Mouse (Mus musculus) hindbrain, embryonic 13.5 days (tissue): ENCODE results near the gene Six3. TPM values are rescaled to one million over a fixed set of nuclear protein-coding genes. Genes with fewer than 3 reads are reported as not detected.

ENCODE experiments used
- ATAC-seq: fragments of 200-750 bp; cut with Nextera tagmentation; 2 replicates; pipeline ENCODE4 v1.8.0; 2017; ENCODE audit warnings: moderate TSS enrichment; ENCODE audit not compliant: low FRiP score
- H3K27ac ChIP-seq: fragments of 300-500 bp; sonication (generic); 2 replicates; pipeline ENCODE4 v1.5.1; 2015; ENCODE audit warnings: inconsistent platforms, mild to moderate bottlenecking, moderate library complexity
- H3K27me3 ChIP-seq: fragments of 300-500 bp; sonication (generic); 2 replicates; pipeline ENCODE4 v1.6.1; 2015; ENCODE audit warnings: mild to moderate bottlenecking, inconsistent platforms
- H3K36me3 ChIP-seq: fragments of 300-500 bp; sonication (generic); 2 replicates; pipeline ENCODE4 v1.6.1; 2015; ENCODE audit warnings: mild to moderate bottlenecking, inconsistent platforms
- H3K4me1 ChIP-seq: fragments of 300-500 bp; sonication (generic); replicated peaks from 2 replicates; pipeline ENCODE4 v1.6.1; 2015; ENCODE audit warnings: inconsistent platforms
- H3K4me2 ChIP-seq: fragments of 300-500 bp; sonication (generic); 2 replicates; pipeline ENCODE4 v1.6.1; 2015; ENCODE audit warnings: inconsistent platforms, mild to moderate bottlenecking, moderate library complexity
- H3K4me3 ChIP-seq: fragments of 300-500 bp; sonication (generic); 2 replicates; pipeline ENCODE4 v1.5.1; 2015; ENCODE audit warnings: mild to moderate bottlenecking, inconsistent platforms
- H3K9ac ChIP-seq: fragments of 300-500 bp; sonication (generic); 2 replicates; pipeline ENCODE4 v1.6.1; 2015; ENCODE audit warnings: mild to moderate bottlenecking, inconsistent platforms
- H3K9me3 ChIP-seq: fragments of 300-500 bp; sonication (generic); 2 replicates; pipeline ENCODE4 v1.6.1; 2016; ENCODE audit warnings: inconsistent platforms
- WGBS: fragments of 180-500 bp; shearing (Covaris S2); methylation state at CpG from one replicate; pipeline ENCODE4 v1.1.7; 2015; 5-methylcytosine and 5-hydroxymethylcytosine counted together
- polyA plus RNA-seq: library from polyadenylated mRNA; unstranded; fragments of >200 nt; fragmentation: Nextera tagmentation; extraction: Ambion mirVana; gene quantifications from 2 replicates; pipeline ENCODE4 v1.2.1, GENCODE M21; 2015

Gene Six3
- polyA plus RNA-seq, 1 experiment from 2014 or later, result 0.97 TPM

DNA sequence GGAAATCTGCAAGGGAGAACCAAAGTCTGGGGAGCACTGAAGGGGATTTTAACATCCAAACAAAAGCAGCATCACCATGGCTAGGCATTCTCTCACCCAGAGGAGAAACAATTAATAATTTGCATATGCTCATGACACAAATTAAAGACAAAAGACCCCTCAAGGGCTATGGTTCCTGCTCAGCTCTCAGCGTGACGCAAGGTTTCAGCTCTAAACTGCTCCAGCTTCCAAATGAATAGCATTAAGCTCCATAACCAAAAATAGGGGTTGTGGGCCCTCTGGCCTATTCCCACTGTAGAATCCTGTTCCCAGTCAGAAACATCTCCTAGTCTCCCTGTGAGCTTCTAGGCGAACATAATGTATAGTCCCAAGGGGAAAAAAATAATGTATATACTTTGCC is 6.9 kb upstream of the Six3 start:
- Histone ChIP-seq H3K4me2 (no peak overlapping the region), H3K4me1 (peaks cover 8% of the 10 kb centered on the region), H3K36me3 (no peaks in the 10 kb centered on the region), H3K27me3 (peaks cover 88% of the 10 kb centered on the region), H3K27ac (no peak overlapping the region), H3K4me3 (no peak overlapping the region), H3K9ac (no peak overlapping the region), H3K9me3 (no peaks in the 10 kb centered on the region)
- 2% methylated on average over 3 of the region's 3 CpGs for WGBS
- no peak for ATAC-seq

DNA sequence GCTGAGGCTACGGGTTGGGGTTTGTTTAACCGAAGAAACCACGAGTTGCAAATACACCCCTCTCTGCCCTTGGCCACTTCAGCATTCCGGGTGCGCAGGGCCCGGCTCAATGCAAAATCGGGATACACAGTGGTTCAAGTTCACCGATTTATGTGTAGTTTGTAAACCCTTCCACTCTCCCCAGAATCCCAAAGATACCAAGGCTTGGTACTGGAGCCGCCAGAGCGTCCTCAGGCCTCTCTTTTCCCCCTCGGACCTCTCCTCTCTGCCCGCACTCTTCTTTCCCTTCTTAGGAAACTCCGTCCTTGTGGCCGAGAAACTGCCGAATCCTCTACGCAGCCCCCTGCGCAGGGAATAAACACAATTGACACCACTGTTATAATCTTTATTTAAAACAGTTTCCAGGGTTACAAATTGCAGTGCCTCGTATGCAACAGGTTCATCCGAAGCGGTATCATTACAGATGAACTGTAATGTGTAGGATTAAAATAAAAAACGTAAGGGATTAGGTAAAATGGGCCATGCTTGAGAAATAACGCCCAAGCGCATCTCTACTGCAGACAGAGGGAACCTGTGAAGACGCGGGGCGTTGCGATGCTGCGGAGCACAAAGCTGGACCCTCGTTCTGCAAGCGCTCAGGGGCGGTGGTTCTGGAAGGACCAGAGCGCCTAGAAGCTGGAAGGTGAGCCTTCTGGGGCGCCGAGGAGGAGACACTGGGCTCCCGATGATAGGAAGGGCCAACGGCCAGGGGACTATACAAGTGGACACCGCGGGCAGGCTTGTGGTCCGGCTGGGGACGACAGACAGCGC is 5.6 kb upstream of the Six3 start:
- H3K4me2 ChIP-seq, result no peak overlapping the region
- H3K36me3 ChIP-seq, result no peaks in the 10 kb centered on the region
- H3K4me3 ChIP-seq, result no peak overlapping the region
- no peak overlapping the region for H3K27ac ChIP-seq
- ATAC-seq, result no peak
- peaks cover 8% of the 10 kb centered on the region for H3K4me1 ChIP-seq
- H3K27me3 ChIP-seq, result peaks cover 89% of the 10 kb centered on the region
- no peak overlapping the region for H3K9ac ChIP-seq
- WGBS, result 1% methylated on average over 41 of the region's 41 CpGs
- no peaks in the 10 kb centered on the region for H3K9me3 ChIP-seq

DNA sequence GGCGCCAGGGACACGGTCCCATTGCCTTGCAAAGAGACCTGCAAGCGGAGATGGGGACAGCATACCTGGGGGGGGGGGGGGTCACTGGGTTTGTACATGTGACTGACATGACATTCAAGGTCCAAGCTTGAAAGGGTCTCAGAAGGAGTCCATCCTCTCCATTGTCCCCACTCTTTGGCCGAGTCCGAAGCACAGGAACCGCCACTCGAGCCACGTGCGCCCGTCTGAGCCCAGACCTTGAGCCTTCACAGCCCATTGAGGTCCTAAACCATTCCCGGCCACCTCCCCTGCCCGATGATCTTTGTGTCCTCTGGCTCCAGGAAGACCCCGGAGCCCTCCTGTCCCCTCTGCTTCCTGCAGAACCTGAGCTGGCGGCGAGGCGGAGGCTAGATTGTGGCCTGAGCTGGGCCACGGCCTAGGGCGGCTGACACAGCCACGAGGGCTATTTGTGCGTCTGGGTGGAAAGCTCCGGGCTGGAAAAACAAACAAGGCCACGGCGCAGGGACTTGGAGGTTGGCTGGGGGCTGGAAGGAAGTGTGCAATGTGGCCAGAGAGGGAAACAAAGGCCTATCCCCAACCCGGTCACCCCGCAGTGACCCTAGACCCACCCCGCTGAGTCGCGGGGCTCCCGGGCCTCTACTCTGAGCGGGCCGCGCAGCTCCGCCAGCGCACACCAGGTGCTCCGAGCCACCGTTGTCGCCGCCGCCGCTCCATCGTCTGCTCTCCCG is 4.9 kb upstream of the Six3 start:
- Histone ChIP-seq H3K27me3 (peaks cover 89% of the 10 kb centered on the region), H3K4me2 (0 out of 2 replicates have a peak overlapping the region, but pooled peaks have one; percentile 18), H3K27ac (no peak overlapping the region), H3K36me3 (no peaks in the 10 kb centered on the region), H3K9me3 (no peaks in the 10 kb centered on the region), H3K4me3 (no peak overlapping the region; the same call in 1 of the 2 replicates), H3K4me1 (peaks cover 8% of the 10 kb centered on the region), H3K9ac (no peak overlapping the region)
- no peak for ATAC-seq
- under 1% methylated on average over 42 of the region's 42 CpGs for whole genome bisulfite sequencing

DNA sequence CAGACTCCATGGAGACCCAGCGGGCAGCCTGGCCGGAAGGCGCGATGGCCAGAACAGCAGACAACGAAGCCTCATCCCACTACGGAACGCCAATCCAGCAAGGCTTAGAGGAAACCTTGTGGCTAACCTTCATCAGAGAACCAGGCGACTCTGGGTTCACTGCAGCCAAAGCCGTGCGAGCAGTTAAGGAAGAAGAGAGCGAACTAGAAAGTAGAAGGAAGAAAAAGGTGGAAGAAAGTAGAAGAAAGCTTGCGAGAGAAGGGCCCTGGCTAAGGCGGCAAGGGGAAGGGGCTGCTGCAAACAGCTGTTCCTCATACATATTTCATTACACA is 4.3 kb upstream of the Six3 start:
- H3K4me1 ChIP-seq, result peaks cover 8% of the 10 kb centered on the region
- peaks cover 92% of the 10 kb centered on the region for H3K27me3 ChIP-seq
- no peaks in the 10 kb centered on the region for H3K36me3 ChIP-seq
- H3K4me3 ChIP-seq, result no peak overlapping the region; the same call in 1 of the 2 replicates
- H3K4me2 ChIP-seq, result 0 out of 2 replicates have a peak overlapping the region, but pooled peaks have one; percentile 18
- H3K9me3 ChIP-seq, result no peaks in the 10 kb centered on the region
- WGBS, result 0% methylated on average over 13 of the region's 13 CpGs
- no peak overlapping the region for H3K9ac ChIP-seq
- no peak for ATAC-seq
- no peak overlapping the region for H3K27ac ChIP-seq

DNA sequence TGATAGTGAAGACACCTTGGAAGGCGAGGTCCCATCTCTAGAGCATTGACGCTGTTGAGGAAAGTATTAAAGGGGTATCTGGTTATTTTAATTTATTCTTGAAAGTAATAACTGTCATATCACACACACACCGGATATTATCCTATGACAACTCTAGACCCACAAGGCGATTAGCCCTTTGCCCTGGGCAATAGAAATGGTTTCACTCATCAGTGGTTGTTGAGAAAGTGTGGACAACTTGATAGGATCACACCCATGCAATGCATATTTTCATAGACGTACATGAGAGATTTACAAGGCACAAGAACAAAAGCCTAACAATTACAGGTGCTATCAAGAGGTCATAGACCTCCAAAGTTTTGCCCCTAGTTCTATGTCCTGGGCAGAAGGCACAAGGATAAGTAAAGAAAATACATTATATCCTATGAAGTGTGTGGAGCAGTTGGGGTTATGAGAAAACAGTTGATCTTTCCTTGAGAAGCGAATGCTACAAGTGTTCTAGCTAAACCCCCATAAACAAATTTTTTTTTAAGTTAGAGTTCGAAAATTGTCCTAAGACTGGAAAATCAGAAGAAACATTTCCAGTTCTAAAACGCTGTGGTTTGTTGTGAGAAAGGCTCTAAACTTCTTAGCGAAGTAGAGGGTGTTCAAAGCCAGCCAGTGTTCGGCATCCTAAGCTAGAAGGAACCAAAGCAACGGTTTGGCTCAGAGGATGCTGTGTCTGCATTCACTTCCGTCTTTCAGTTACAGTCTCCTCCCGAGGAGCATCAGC is 3.6 kb upstream of the Six3 start:
- ATAC-seq, result no peak
- Histone ChIP-seq H3K36me3 (no peaks in the 10 kb centered on the region), H3K4me3 (no peak overlapping the region), H3K9ac (no peak overlapping the region), H3K9me3 (no peaks in the 10 kb centered on the region), H3K27me3 (peaks cover 93% of the 10 kb centered on the region), H3K4me1 (peaks cover 8% of the 10 kb centered on the region), H3K27ac (no peak overlapping the region), H3K4me2 (no peak overlapping the region)
- WGBS, result 3% methylated on average over 13 of the region's 13 CpGs

DNA sequence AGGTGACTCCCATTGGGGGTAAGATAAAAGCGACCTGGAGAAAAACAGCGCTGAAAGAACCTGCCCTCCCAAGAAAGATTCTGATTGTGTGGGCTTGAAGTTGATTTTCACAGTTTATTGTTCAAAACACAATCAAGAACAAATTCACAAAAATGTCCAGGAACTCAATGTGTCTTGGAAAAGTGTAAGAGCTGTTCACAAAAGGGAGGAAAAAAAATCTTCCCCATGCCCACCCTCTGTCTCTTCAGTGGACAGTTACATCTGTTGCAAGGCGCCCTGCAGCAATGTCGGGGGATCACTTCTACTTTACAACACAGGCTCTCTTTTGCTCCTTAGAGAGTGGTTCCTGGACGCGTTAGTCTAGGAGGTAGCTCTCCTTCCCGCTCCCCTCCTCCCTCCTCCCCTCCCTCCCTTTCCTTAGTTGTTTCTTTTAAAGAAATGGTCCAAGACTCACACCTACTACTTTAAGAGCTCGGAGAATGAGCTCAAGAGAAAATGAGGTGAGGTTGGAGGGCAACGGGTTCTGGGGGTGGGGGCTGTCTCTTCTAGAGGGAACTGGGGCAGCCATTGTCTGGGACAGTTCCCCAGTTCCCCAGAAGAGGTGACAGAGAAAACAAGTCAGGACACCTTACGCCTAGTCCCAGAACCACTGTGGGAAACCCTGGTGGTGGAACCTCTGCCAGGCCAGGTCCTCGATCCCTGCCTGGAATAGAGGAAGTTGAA is 2.9 kb upstream of the Six3 start:
- Histone ChIP-seq H3K4me2 (no peak overlapping the region), H3K9ac (no peak overlapping the region), H3K9me3 (no peaks in the 10 kb centered on the region), H3K27me3 (peaks cover 93% of the 10 kb centered on the region), H3K27ac (no peak overlapping the region), H3K4me1 (peaks cover 8% of the 10 kb centered on the region), H3K36me3 (no peaks in the 10 kb centered on the region), H3K4me3 (no peak overlapping the region)
- ATAC-seq, result no peak
- WGBS, result 2% methylated on average over 11 of the region's 11 CpGs

DNA sequence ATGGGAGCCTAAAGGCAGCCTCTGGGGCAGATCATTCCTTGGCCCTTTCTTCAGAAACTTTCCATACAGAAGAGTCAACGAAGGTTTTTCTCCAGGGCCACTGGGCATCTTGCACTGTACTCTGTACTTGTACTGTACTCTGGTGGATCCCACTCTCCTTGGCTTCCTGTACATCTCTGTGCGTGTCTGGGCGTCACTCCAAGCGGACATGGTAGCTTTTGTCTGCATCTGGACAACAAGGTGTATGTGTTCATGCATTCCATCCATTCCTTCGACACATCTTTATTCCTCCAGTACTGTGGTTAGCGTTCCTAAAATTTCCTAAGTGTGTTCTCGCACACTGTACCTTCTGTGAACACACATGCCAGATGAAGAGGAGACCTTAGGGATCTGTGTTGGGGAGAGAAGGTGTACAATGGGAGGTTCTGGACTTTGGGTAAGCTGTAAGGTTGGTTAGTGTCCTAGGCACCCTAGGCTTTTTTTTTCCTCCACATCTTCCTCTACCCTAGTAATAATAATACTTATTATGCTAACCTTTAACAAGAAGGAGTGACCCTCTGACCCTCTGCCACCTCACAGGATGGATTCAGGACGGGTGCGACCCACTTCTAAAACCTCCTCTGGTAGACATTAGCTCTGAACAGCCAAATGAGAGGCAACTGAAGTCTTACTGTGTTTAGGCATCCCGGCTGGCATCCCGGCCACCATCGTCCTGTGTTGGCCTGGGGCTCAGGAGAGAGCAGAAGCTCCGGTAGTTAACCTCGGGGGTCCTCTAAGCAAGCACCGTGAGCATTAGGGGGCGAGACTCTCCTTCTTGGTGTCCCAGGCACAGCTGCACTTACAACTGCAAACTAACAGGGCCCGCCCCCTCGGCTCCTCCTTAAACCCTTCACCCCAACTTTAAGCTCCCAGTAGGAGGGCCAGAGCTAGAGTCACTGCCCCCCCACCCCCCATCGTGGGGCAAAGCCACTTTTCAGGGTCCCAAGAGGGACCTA is 1.6 kb upstream of the Six3 start:
- Histone ChIP-seq H3K4me2 (no peak overlapping the region), H3K4me3 (no peak overlapping the region), H3K4me1 (peaks cover 8% of the 10 kb centered on the region), H3K27ac (no peak overlapping the region), H3K27me3 (peaks cover 95% of the 10 kb centered on the region), H3K36me3 (no peaks in the 10 kb centered on the region), H3K9ac (no peak overlapping the region), H3K9me3 (no peaks in the 10 kb centered on the region)
- WGBS, result 4% methylated on average over 19 of the region's 19 CpGs
- ATAC-seq, result no peak

DNA sequence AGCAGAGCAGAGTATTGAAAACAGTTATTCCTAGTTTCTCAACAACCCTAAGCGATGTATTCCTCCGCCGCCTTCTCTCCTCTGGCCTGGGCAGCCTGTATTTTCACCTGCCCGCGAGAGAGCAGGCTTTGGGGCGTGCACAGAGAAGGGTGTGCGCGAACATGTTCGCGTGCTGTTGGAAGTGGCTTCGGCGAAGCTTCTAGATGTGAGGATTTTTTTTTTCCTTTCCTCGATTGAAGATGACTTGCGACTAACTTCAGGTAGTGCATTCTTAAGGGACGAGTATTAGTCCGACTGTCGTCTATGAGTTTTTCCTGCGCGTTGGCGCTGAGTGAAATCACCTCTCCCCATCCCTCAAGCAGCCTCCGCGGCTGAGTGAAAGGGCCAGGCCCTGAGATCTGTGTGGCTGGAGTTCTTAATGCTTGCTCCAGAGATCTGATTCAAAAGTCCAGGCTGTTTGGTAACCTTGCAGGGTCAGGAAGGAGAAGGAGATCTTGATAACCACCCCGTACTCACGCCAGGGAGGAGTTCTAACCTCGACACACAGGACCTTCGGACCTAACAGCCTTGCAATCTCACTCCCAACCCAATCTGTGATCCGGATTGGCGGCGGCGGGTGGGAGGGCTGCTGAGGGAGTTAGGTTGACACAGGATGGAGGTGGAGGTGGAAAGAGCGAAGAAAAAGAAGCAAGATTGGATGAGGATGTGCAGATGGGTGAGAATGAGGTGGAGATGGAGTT is 712 bp upstream of the Six3 start:
- Histone ChIP-seq H3K9me3 (no peaks in the 10 kb centered on the region), H3K27ac (no peak overlapping the region), H3K27me3 (peaks cover 100% of the 10 kb centered on the region), H3K36me3 (no peaks in the 10 kb centered on the region), H3K9ac (no peak overlapping the region), H3K4me2 (no peak overlapping the region), H3K4me3 (no peak overlapping the region), H3K4me1 (peaks cover 8% of the 10 kb centered on the region)
- no peak for ATAC-seq
- whole genome bisulfite sequencing, result 1% methylated on average over 31 of the region's 31 CpGs

DNA sequence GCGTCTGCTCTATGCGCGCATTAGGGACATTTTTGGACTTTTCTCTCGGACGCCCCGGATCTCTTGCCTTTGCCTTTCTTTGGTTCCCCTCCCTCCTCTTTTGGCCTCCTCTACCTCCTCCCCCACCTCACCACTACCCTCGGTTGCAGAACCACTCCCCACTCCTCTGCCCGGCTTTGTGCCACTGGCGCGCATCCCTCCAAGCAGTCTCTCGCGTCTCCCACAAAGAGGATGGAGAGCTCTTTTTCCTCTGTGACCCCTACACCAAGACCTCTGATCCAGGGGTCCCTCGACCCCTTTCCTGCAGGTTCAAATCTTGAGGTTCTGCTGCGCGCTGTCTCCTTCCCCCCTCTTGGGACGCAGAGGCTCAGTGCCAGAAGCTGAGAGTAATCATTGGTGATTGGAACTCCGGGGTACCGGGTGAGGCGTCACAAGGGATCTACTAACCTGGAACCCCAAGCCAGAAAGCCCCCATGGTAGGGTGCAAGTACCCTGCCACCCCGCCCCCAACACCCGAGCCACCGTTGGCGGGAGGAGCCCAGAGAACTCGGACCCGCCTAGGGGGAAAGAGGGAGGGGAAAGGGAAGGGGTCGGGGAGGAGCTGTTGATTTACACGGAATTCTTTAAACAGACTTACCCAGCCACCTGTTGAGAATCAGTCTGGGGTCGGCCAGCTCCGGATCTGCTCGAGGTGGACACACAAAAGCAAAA is 758 bp downstream of the Six3 start:
- H3K4me1 ChIP-seq, result no peaks in the 10 kb centered on the region
- WGBS, result under 1% methylated on average over 26 of the region's 30 CpGs
- H3K4me3 ChIP-seq, result no peak overlapping the region
- H3K9me3 ChIP-seq, result no peaks in the 10 kb centered on the region
- no peak for ATAC-seq
- H3K9ac ChIP-seq, result no peak overlapping the region
- H3K27ac ChIP-seq, result no peak overlapping the region
- H3K4me2 ChIP-seq, result no peak overlapping the region
- peaks cover 100% of the 10 kb centered on the region for H3K27me3 ChIP-seq
- H3K36me3 ChIP-seq, result no peaks in the 10 kb centered on the region

DNA sequence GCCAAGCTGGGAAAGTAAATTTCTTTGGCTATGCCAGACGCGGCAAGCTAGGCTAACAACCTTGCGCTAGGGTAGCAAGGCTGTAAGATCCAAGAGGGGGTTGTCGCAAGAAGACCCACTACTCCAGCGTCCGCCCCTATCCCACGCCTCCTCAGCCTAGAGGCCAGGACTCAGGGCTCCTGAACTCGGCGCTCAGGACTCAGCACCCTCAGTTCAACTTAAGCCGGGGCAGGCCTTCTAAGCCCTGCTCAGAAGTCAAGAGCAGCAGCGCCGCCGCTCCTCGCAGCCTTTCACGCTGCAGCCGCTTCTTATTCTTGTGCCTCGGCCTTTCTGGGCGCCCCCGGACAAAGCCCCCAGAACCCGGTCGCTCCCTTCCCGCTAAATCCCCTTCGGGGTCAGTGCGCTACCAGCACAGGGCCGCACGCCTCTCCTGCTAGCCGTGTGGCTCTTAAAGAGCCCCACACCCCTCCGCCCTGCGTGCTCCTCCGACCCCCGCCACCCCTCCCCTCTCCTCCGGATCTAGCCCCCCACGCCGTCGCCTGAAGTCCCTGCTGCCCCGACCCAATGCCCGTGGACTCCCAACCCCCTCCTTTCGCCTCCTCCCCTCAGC is 1.4 kb downstream of the Six3 start:
- H3K9me3 ChIP-seq, result no peaks in the 10 kb centered on the region
- H3K27ac ChIP-seq, result no peak overlapping the region
- peaks cover 100% of the 10 kb centered on the region for H3K27me3 ChIP-seq
- H3K4me2 ChIP-seq, result no peak overlapping the region
- ATAC-seq, result no peak
- no peaks in the 10 kb centered on the region for H3K36me3 ChIP-seq
- WGBS, result under 1% methylated on average over 38 of the region's 38 CpGs
- H3K4me1 ChIP-seq, result no peaks in the 10 kb centered on the region
- peak overlapping the region; percentile 12; the same call in 1 of the 2 replicates for H3K4me3 ChIP-seq
- H3K9ac ChIP-seq, result no peak overlapping the region
